ENCODE assay signal across 14 mouse cellular contexts in the genomic region with DNA sequence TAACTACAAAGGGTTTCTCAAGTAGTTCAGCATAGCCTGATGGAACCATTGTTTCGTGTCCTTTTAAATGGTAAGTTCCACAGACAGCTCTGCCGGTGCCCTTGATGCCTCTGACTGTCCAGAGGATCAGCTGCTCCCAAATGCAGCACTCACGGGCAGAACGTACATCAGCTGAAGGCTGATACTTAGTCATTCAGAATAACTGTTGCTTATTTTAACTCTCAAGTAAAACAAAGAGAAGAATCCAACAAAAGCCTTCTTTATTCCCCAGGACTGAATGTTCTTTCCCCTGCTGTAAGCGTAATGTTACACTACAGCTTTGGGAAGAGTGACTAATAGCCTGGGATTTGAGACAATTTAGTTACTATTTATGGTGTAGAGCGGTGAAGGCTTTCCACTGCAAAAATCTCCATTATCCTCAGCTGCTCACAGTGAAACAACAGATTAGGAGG. TPM values are rescaled to one million over a fixed set of nuclear protein-coding genes. Genes with fewer than 3 reads are reported as not detected.
DNase-seq lines count a peak whose midpoint lies in the region; ATAC-seq and TF ChIP-seq lines count a peak whose summit lies in the region.
"Had no signal": no experiment of that assay in that cellular context is flagged by ENCODE, and none has a peak within 500 bp of the region (broad histone marks: within the 10 kb centered on the region; RNA-seq: fewer than 3 reads in every experiment).

No protein-coding gene starts in this region.

- TF ChIP-seq CTCF in C2C12 (IDR thresholded peaks at IDR 0.05; ENCODE audit: control insufficient read depth, insufficient read depth, insufficient read length): no peak

- DNase-seq in layer of hippocampus, adult 18-20 months (ENCODE audit: low spot score in 2 of 2): peak; percentile 28 to 71
- no peak for DNase-seq in layer of hippocampus, postnatal 10 days (ENCODE audit: low spot score in 2 of 2)
- peak; percentile 80 for DNase-seq in Muller cell, postnatal 12 days (ENCODE audit: inconsistent ontology term)
- DNase-seq in left cerebral cortex, postnatal 25 days (ENCODE audit: low spot score in 2 of 2): peak; percentile 42 to 79
- no peak for DNase-seq in cerebellum, postnatal 10 days
- DNase-seq in retina, embryonic 14.5 days (ENCODE audit: low spot score): no peak
- DNase-seq: cerebellum, postnatal 25 days; lung, postnatal 14 days; retina, postnatal 1 day had no signal

- no peaks in the 10 kb centered on the region for H3K27me3 ChIP-seq in C2C12 (ENCODE audit: control insufficient read depth, insufficient read depth, insufficient read length)
- H3K27me3 ChIP-seq: midbrain, embryonic 13.5 days had no signal

- intact Hi-C loops in left cerebral cortex, postnatal 25 days (cut with DNase I): loop anchor here (1.0 kb wide), 1 partner anchor 100 kb away; no protein-coding TSS in a partner anchor

- H3K79me2 ChIP-seq in C2C12 (ENCODE audit: control insufficient read depth, insufficient read depth): no peaks in the 10 kb centered on the region

- no peak overlapping the region for H3K4me3 ChIP-seq in C2C12 (ENCODE audit: insufficient read depth, poor library complexity, severe bottlenecking)
- H3K4me3 ChIP-seq: midbrain, embryonic 13.5 days had no signal

- no peaks in the 10 kb centered on the region for H3K79me3 ChIP-seq in C2C12 (ENCODE audit: low read depth)

- peak overlapping the region; percentile 24 for H3ac ChIP-seq in C2C12 (ENCODE audit: control insufficient read depth, insufficient read length, low read depth)

- H3K36me3 ChIP-seq in C2C12 (ENCODE audit: control insufficient read depth, insufficient read depth): no peaks in the 10 kb centered on the region
- H3K36me3 ChIP-seq: G1E; midbrain, embryonic 13.5 days had no signal

- no peak for ATAC-seq in megakaryocyte-erythroid progenitor cell, adult 5-6 weeks (replicated peaks; ENCODE audit: low FRiP score, low TSS enrichment, poor library complexity, severe bottlenecking)
- ATAC-seq: intestine, postnatal 0 days; midbrain, embryonic 13.5 days had no signal

TF ChIP-seq in C2C12, 6 proteins besides CTCF, POLR2A, EP300 and RAD21:
- TF ChIP-seq MAX (IDR thresholded peaks at IDR 0.05) (no peak), USF1 (IDR thresholded peaks at IDR 0.05; ENCODE audit: low read depth) (no peak), CEBPB (IDR thresholded peaks at IDR 0.05; ENCODE audit: low read depth) (no peak), FOSL1 (IDR thresholded peaks at IDR 0.05; ENCODE audit: insufficient read depth, low read length, poor library complexity, severe bottlenecking) (no peak), MYOD1 (IDR thresholded peaks at IDR 0.05; ENCODE audit: control insufficient read depth, insufficient read length, low read depth) (no peak), MYOG (IDR thresholded peaks at IDR 0.05; ENCODE audit: control insufficient read depth, extremely low read depth, insufficient read length) (no peak)

RNA-seq across cellular contexts. Expression of gene Zfp281, which starts 11.4 kb away (rescaled TPM):
- 10 to 100 TPM; 33.1 to 36.0 TPM for total RNA-seq in layer of hippocampus, adult 18-20 months (2021)
- total RNA-seq in layer of hippocampus, postnatal 10 days (2021): 10 to 100 TPM; 26.5 to 28.9 TPM
- polyA plus RNA-seq in C2C12 (2012; fragmentation: generic; extraction: Trizol): 4.4 TPM
- 10 to 100 TPM; 35.0 to 35.7 TPM for total RNA-seq in left cerebral cortex, postnatal 25 days (2021)
- 18.6 and 20.3 TPM in 2 replicates for total RNA-seq in megakaryocyte-erythroid progenitor cell, adult 5-6 weeks (2014; fragmentation: Nextera tagmentation)
- total RNA-seq in megakaryocyte-erythroid progenitor cell, adult 5-6 weeks (2017): 25.2 and 29.7 TPM in 2 replicates

Comparison
In these comparisons a context has a peak if more than half of its experiments do, and no peak if none do; other contexts are left out.
1. DNase-seq: peak in layer of hippocampus, adult 18-20 months (2 of 2), Muller cell, postnatal 12 days (single experiment) and left cerebral cortex, postnatal 25 days (2 of 2); none in layer of hippocampus, postnatal 10 days (0 of 2), cerebellum, postnatal 10 days (0 of 2) and retina, embryonic 14.5 days (single experiment).